Mouse (Mus musculus) erythroid progenitor cell, adult 5-6 weeks (primary cell): Measurements from ENCODE around the gene Ptgr2. TPM values are rescaled to one million over a fixed set of nuclear protein-coding genes. Genes with fewer than 3 reads are reported as not detected.
A peak's percentile ranks its signal among the peaks of the same experiment; 100 is the strongest.
"Not testable (repeated sequence)": the region's sequence is repeated elsewhere in the genome, so short reads cannot be mapped to it uniquely, and the experiment has no call there.

Experiments used
- ATAC-seq: replicated peaks from 2 replicates; pipeline ENCODE4 v1.8.0; 2016; ENCODE audit warnings: moderate number of reproducible peaks, mild to moderate bottlenecking, moderate TSS enrichment, inconsistent platforms; ENCODE audit not compliant: poor library complexity, low FRiP score, severe bottlenecking
- total RNA-seq, 2 experiments: library from RNA; stranded (forward) in 1 of 2; stranded (reverse) in 1 of 2; fragments of 150-400 nt in 1 of 2; fragments of 186-747, 209-891 nt in 1 of 2; gene quantifications; 2 replicates each; pipeline versions ENCODE4 v1.2.3 to v1.2.4; 2015 to 2017; ENCODE audit warnings: low replicate concordance in 2 of 2

Ptgr2 gene
- total RNA-seq, 2 experiments from 2014 or later, result 8.4 to 29.3 TPM

- peak; percentile 95 for ATAC-seq
These were observed 14.2 kb downstream of the Ptgr2 start for GRCm38 (mm10) chr12:84299265-84299664.

GRCm38 (mm10) chr12:84304101-84304500 is 19.1 kb downstream of the Ptgr2 start:
- ATAC-seq, result no peak

DNA sequence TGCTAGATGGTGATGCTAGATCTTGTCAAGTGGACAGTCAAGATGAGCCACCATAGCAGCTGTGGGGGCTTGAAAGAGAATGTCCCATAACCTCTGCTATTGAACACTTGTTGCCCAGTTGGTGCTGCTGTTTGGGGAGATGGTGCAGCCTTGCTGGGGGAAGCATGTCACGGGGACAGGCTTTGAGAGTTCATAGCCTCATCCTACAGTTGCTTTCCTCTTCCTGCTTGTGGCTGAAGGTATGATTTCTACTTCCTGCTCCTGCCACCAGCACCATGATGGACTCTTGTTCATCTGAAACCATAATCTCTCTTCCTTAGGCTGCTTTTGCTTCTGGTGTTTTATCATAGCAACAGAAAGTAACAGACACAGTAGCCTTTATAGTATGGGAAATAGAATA is 19.5 kb downstream of the Ptgr2 start:
- no peak for ATAC-seq

DNA sequence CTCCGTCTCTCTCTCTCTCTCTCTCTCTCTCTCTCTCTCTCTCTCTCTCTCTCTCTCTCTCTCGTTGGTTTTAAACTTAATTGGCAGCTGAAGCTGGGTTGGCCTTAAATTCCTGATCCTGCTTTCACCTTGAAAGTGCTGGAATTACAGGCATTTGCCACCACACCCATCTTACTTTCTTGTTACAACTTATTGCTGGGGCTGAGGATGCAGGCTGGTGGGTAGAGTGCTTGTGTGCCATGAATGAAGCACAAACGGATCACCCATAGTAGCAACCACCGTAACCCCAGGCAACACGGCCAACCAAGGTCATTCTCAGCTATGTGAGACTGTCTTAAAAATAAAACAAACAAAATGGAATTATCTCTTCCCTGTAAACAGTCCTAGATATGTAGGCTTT is 26.3 kb downstream of the Ptgr2 start:
- no peak for ATAC-seq

DNA sequence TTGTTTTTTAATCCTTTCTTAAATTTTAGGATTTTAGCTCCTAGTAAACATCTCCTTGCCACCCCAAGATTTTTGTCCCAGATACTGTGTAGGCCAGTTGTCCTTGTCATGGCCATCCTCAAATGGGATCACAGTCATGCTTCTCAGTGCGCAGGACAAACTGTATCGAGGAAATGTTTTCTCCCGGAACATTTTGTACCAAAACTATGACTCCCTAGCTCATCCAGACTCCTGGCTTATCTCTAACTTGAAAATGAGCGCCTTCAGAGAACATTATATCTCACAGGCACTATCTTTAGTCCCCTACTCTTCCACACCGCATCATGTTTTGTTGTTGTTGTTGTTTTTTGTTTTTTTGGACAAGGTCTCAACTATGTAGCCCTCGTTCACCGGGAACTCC is 31.0 kb downstream of the Ptgr2 start:
- ATAC-seq, result peak; percentile 9; the same call in 1 of the 2 replicates

DNA sequence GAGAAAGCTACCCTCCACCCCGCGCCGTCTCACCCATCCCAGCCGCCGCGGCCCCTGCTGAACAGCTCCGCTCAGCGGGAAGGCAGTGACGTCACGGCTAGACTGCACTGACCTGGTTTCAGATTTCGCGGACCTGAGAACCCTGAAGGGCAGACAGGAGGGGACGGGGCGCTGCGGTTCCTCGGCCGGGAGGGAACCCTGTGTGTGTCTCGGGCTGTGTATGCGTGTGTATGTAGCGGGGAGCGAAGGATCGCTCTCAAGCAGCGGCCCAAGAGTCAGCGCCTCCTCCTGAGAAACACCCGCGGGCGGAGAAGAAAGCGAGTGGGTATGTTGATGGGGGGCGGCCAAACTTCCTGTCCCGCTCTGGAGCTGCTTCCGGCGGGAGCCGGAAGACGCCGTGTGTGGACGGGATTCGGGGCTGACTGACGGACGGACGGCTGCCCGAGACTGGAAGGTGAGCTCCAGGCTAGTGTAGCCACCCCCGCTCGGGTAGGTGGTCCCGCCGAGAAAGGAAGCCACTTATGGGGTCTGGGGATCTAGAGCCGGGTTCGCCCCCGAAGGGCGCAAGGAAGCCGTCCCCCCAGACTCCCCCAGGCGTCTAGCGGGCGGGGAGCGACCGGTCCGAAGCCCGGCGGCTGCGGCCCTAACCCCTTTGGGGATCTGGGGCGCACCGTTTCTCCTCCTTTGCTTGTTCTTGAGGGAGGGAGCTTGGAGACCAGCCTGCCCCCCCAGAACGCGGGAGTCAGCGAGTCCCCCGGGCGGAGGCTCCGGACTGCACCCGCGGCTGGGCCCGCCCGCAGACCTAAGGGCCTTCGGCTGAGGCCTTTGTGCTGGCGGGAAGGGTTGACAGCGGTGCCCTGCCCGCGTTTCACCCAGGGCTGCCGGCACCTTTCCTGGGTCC is 31.9 kb downstream of the Ptgr2 start, which contains the start of gene Zfp410:
Gene Zfp410, plus strand, starts transcription at position 132 of the 901 bp plus-strand sequence.
- peak; percentile 87 for ATAC-seq

- ATAC-seq, result no peak
These were observed 42.1 kb downstream of the Ptgr2 start for GRCm38 (mm10) chr12:84327111-84327512.

DNA sequence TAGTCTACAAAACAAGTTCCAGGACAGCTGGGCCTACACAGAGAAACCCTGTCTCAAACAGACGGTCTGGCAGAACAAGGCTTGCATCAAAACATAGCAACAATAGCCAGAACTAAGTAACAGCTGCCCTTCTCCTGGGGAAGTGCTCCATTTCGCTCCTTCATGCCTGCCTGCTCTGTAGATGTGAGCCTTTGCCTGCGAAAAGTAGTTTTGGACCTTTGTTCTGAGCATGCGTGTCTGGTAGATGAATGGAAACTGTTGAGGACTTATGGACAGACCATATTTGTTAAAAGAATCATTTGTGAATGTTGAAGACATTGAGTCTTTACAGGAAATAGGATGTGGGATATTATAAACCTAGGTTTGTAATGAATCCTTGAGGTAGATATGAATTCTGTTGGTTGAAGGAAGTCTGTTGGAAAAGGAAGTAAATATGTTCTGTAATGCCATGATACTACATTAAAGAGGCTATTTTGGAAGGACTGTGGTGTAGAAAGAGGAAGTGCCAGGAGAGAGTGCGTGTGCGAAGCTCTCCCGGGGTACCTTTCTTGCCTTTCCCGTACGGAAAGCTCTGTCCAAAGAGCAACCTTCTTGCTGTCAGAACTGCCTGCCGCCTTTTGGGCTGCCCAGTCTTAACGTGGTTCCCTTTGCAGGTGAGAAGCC is 52.1 kb downstream of the Ptgr2 start:
- no peak for ATAC-seq

GRCm38 (mm10) chr12:84347192-84347591 is 62.2 kb downstream of the Ptgr2 start:
- ATAC-seq, result 0 out of 2 replicates have a peak, but pooled peaks have one; percentile 52

DNA sequence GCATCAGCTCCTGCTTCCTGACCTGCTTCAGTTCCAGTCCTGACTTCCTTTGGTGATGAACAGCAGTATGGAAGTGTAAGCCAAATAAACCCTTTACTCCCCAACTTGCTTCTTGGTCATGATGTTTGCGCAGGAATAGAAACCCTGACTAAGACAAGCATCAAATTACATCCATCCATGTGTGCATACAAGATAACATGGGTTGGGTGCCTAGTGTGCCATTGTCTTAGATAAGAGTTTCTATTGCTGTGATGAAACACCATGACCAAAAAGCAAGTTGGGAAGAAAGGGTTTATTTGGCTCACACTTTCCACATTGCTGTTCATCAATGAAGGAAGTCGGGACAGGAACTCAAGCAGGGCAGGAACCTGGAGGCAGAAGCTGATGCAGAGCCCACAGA is 73.7 kb downstream of the Ptgr2 start:
- not testable (repeated sequence) for ATAC-seq

- ATAC-seq, result peak; percentile 93
These were observed 76.8 kb downstream of the Ptgr2 start, which contains the start of the genes Coq6 and Fam161b for GRCm38 (mm10) chr12:84361555-84362489. Gene Coq6 (plus strand): TSS chr12:84361657. Gene Fam161b (minus strand): TSS chr12:84361833.

DNA sequence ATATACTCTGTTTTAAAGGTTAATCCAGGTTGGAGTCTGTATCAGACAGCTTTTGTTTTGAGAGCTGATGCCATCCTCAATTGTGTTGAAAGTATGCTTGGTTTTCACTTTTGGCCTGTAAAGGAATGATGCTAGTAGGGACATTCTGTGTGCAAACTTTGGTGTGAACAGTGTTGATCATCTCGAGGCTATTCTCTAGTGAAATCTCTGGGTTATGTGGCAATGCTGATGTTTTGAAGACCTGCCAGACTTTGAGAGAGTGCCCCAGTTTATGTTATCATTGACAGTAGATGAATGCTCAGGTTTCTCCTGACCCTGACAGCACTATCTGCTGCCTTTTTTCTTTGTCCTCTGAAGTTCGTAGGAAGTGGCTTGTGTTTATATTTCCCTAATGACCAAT is 77.8 kb downstream of the Ptgr2 start:
- ATAC-seq, result no peak

GRCm38 (mm10) chr12:84364291-84364690 is 79.3 kb downstream of the Ptgr2 start:
- ATAC-seq, result no peak

- ATAC-seq, result no peak
These were observed 80.1 kb downstream of the Ptgr2 start for GRCm38 (mm10) chr12:84365137-84365536.

Other genes starting within 250 kb of the Ptgr2 start
- not detected in 2 replicates for gene Acot4, start 246.9 kb upstream of the Ptgr2 start, total RNA-seq (2015; ENCODE audit: low replicate concordance)
- gene Acot4, start 246.9 kb upstream of the Ptgr2 start, total RNA-seq (2017; ENCODE audit: low replicate concordance), result not detected in 2 replicates
- not detected in 2 replicates for gene Gm49366, start 246.3 kb upstream of the Ptgr2 start, total RNA-seq (2015; ENCODE audit: low replicate concordance)
- not detected in 2 replicates for gene Gm49366, start 246.3 kb upstream of the Ptgr2 start, total RNA-seq (2017; ENCODE audit: low replicate concordance)
- gene Acot3, start 233.1 kb upstream of the Ptgr2 start, total RNA-seq (2015; ENCODE audit: low replicate concordance), result not detected in 2 replicates
- gene Acot3, start 233.1 kb upstream of the Ptgr2 start, total RNA-seq (2017; ENCODE audit: low replicate concordance), result not detected in 2 replicates
- gene Acot5, start 215.9 kb upstream of the Ptgr2 start, total RNA-seq (2015; ENCODE audit: low replicate concordance), result not detected in 2 replicates
- gene Acot5, start 215.9 kb upstream of the Ptgr2 start, total RNA-seq (2017; ENCODE audit: low replicate concordance), result not detected in 2 replicates
- gene Acot6, start 184.6 kb upstream of the Ptgr2 start, total RNA-seq (2015; ENCODE audit: low replicate concordance), result not detected in 2 replicates
- 0.13 TPM in 1 of 2 replicates, not detected in the other for gene Acot6, start 184.6 kb upstream of the Ptgr2 start, total RNA-seq (2017; ENCODE audit: low replicate concordance)
- gene Dnal1, start 170.9 kb upstream of the Ptgr2 start, total RNA-seq (2015; ENCODE audit: low replicate concordance), result not detected in 2 replicates
- 0.08 and 2.2 TPM in 2 replicates for gene Dnal1, start 170.9 kb upstream of the Ptgr2 start, total RNA-seq (2017; ENCODE audit: low replicate concordance)
- gene Pnma1, start 136.7 kb upstream of the Ptgr2 start, total RNA-seq (2015; ENCODE audit: low replicate concordance), result 8.4 and 11.9 TPM in 2 replicates
- gene Pnma1, start 136.7 kb upstream of the Ptgr2 start, total RNA-seq (2017; ENCODE audit: low replicate concordance), result 13.5 and 15.9 TPM in 2 replicates
- 20.9 and 23.5 TPM in 2 replicates for gene Elmsan1, start 66.4 kb upstream of the Ptgr2 start, total RNA-seq (2015; ENCODE audit: low replicate concordance)
- gene Elmsan1, start 66.4 kb upstream of the Ptgr2 start, total RNA-seq (2017; ENCODE audit: low replicate concordance), result 29.0 and 51.1 TPM in 2 replicates
- 54.1 and 72.5 TPM in 2 replicates for gene Zfp410, start 31.6 kb downstream of the Ptgr2 start, total RNA-seq (2015; ENCODE audit: low replicate concordance)
- gene Zfp410, start 31.6 kb downstream of the Ptgr2 start, total RNA-seq (2017; ENCODE audit: low replicate concordance), result 63.2 and 85.4 TPM in 2 replicates
- gene Coq6, start 76.4 kb downstream of the Ptgr2 start, total RNA-seq (2015; ENCODE audit: low replicate concordance), result 17.2 and 19.5 TPM in 2 replicates
- 5.6 and 14.4 TPM in 2 replicates for gene Coq6, start 76.4 kb downstream of the Ptgr2 start, total RNA-seq (2017; ENCODE audit: low replicate concordance)
- 2.9 TPM in 1 of 2 replicates, not detected in the other for gene Fam161b, start 76.6 kb downstream of the Ptgr2 start, total RNA-seq (2015; ENCODE audit: low replicate concordance)
- gene Fam161b, start 76.6 kb downstream of the Ptgr2 start, total RNA-seq (2017; ENCODE audit: low replicate concordance), result 3.6 and 3.7 TPM in 2 replicates
- 8.6 and 17.2 TPM in 2 replicates for gene Entpd5, start 123.8 kb downstream of the Ptgr2 start, total RNA-seq (2015; ENCODE audit: low replicate concordance)
- gene Entpd5, start 123.8 kb downstream of the Ptgr2 start, total RNA-seq (2017; ENCODE audit: low replicate concordance), result 4.8 and 9.2 TPM in 2 replicates
- not detected in 2 replicates for gene Bbof1, start 123.8 kb downstream of the Ptgr2 start, total RNA-seq (2015; ENCODE audit: low replicate concordance)
- gene Bbof1, start 123.8 kb downstream of the Ptgr2 start, total RNA-seq (2017; ENCODE audit: low replicate concordance), result 2.6 and 9.1 TPM in 2 replicates
- gene Rnf113a2, start 132.0 kb downstream of the Ptgr2 start, total RNA-seq (2015; ENCODE audit: low replicate concordance), result 29.8 and 29.9 TPM in 2 replicates
- 14.8 and 15.8 TPM in 2 replicates for gene Rnf113a2, start 132.0 kb downstream of the Ptgr2 start, total RNA-seq (2017; ENCODE audit: low replicate concordance)
- 4.2 and 6.8 TPM in 2 replicates for gene Aldh6a1, start 165.8 kb downstream of the Ptgr2 start, total RNA-seq (2015; ENCODE audit: low replicate concordance)
- 2.6 and 7.5 TPM in 2 replicates for gene Aldh6a1, start 165.8 kb downstream of the Ptgr2 start, total RNA-seq (2017; ENCODE audit: low replicate concordance)
- gene Lin52, start 166.2 kb downstream of the Ptgr2 start, total RNA-seq (2015; ENCODE audit: low replicate concordance), result 19.8 and 41.1 TPM in 2 replicates
- 22.0 and 26.2 TPM in 2 replicates for gene Lin52, start 166.2 kb downstream of the Ptgr2 start, total RNA-seq (2017; ENCODE audit: low replicate concordance)